Mouse (Mus musculus): Measurements from ENCODE around the gene Pdlim3. TPM values are rescaled to one million over a fixed set of nuclear protein-coding genes. Genes with fewer than 3 reads are reported as not detected.

The Pdlim3 gene
- polyA plus RNA-seq, 2 experiments, result 0.64 to 0.76 TPM

DNA sequence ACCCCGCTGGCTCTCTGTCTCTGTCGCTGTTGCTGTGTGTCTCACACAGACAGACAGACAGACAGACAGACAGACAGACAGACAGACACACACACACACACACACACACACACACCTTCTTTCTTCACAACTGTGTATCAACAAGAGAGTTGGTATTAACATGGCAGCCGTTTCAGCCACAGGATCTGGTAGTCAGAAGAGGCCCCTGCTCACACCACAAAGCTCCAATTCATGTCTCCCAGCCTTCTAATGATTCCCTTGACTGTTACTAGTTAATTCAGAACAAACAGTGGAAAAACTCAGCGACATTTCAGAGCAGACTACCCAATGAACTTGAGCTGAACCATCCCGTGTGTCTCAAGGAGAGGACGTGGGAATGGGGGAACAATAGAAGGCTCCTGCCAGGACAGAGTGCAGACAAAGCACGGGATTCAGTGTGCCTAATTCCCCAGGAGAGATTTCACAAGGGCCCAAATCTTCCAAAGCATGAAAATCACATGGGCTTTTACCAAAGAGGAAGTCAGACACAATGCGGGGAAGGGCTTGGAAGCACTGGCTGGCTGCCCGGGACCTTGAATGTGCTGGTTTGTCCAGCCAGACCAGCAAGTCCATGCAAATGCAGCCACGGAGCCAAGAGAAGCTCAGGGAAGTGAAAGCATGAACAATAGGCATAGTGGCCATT, 10.2 kb upstream of the Pdlim3 start:
- Histone ChIP-seq H3K27me3 (ENCODE audit: control insufficient read depth, insufficient read depth, low read length) (no peaks in the 10 kb centered on the region), H3K9ac (replicated peaks) (no peak overlapping the region), H3K4me2 (ENCODE audit: low read depth) (no peak overlapping the region), H3K4me1 (replicated peaks; ENCODE audit: control insufficient read depth in 2 of 2, insufficient read depth in 2 of 2, low read length in 1 of 2) (no peaks in the 10 kb centered on the region), H3K36me3 (replicated peaks; ENCODE audit: control insufficient read depth, insufficient read depth, low read depth) (no peaks in the 10 kb centered on the region), H3K4me3 (ENCODE audit: insufficient read depth in 1 of 2, low read depth in 2 of 2, low read length in 2 of 2) (no peak overlapping the region), H3K9me3 (ENCODE audit: control insufficient read depth, low read length) (no peaks in the 10 kb centered on the region), H3K27ac (no peak overlapping the region)
- TF ChIP-seq EP300 (IDR thresholded peaks at IDR 0.05; ENCODE audit: low read depth) (no peak), CTCF (IDR thresholded peaks at IDR 0.05; ENCODE audit: low read depth) (no peak)
- 24% methylated on average over 10 of the region's 10 CpGs for WGBS (ENCODE audit: insufficient replicate concordance)
- DNase-seq (ENCODE audit: low read depth in 3 of 3, low spot score in 3 of 3) (no peak), ATAC-seq (ENCODE audit: insufficient read depth) (no peak)

DNA sequence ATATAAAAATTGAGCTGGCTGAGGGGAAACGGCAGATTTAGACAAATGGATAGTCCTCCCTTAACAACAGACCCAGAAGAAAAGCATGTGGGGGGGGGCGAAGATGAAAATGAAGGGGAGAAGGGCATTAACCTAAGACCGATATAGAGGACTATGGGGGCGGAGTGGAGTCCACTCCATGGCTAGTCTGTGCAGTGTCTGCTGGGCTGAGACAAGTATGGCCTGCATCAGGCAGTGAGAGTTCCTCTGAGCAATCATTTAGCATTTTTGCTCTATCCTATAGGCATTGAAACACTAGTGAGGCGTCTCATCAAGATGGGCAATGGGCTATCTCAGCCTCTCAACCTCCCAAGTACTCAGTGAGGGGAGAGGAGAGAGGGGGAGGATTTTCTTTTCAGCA, 8.9 kb upstream of the Pdlim3 start:
- H3K4me1 ChIP-seq (replicated peaks; ENCODE audit: control insufficient read depth in 2 of 2, insufficient read depth in 2 of 2, low read length in 1 of 2), result no peaks in the 10 kb centered on the region
- no peak for DNase-seq (ENCODE audit: low read depth in 3 of 3, low spot score in 3 of 3)
- H3K36me3 ChIP-seq (replicated peaks; ENCODE audit: control insufficient read depth, insufficient read depth, low read depth), result no peaks in the 10 kb centered on the region
- no peak overlapping the region for H3K9ac ChIP-seq (replicated peaks)
- no peak for ATAC-seq (ENCODE audit: insufficient read depth)
- no peaks in the 10 kb centered on the region for H3K27me3 ChIP-seq (ENCODE audit: control insufficient read depth, insufficient read depth, low read length)
- no peak overlapping the region for H3K4me3 ChIP-seq (ENCODE audit: insufficient read depth in 1 of 2, low read depth in 2 of 2, low read length in 2 of 2)
- no peak for TF ChIP-seq CTCF (IDR thresholded peaks at IDR 0.05; ENCODE audit: low read depth)
- TF ChIP-seq EP300 (IDR thresholded peaks at IDR 0.05; ENCODE audit: low read depth), result no peak
- H3K4me2 ChIP-seq (ENCODE audit: low read depth), result no peak overlapping the region
- H3K9me3 ChIP-seq (ENCODE audit: control insufficient read depth, low read length), result no peaks in the 10 kb centered on the region
- H3K27ac ChIP-seq, result no peak overlapping the region
- WGBS (ENCODE audit: insufficient replicate concordance), result 63% methylated on average over 5 of the region's 5 CpGs

DNA sequence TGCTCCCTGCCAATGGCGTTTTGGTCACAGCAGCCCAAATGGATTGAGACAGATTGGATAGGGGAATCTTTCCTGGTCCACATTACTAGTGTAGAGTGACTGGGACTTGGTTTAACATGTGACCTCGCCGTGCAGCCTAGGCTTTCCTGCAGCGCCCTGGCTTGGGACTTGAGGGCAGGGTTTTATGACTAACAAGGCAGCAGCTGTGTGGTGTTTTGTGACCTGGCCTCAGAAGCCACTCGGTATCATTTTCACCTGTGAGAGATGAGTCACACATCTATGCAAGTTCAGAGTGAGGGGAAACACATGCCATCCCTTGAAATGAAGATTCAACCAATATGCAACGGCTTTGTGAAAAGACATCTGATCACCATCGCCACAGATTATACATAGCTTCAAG, 7.6 kb upstream of the Pdlim3 start:
- Histone ChIP-seq H3K27me3 (ENCODE audit: control insufficient read depth, insufficient read depth, low read length) (no peaks in the 10 kb centered on the region), H3K4me3 (ENCODE audit: insufficient read depth in 1 of 2, low read depth in 2 of 2, low read length in 2 of 2) (no peak overlapping the region), H3K4me2 (ENCODE audit: low read depth) (no peak overlapping the region), H3K9me3 (ENCODE audit: control insufficient read depth, low read length) (no peaks in the 10 kb centered on the region), H3K4me1 (replicated peaks; ENCODE audit: control insufficient read depth in 2 of 2, insufficient read depth in 2 of 2, low read length in 1 of 2) (no peaks in the 10 kb centered on the region), H3K27ac (no peak overlapping the region), H3K36me3 (replicated peaks; ENCODE audit: control insufficient read depth, insufficient read depth, low read depth) (no peaks in the 10 kb centered on the region), H3K9ac (replicated peaks) (no peak overlapping the region)
- WGBS (ENCODE audit: insufficient replicate concordance), result 64% methylated on average over 7 of the region's 7 CpGs
- ATAC-seq (ENCODE audit: insufficient read depth), result no peak
- TF ChIP-seq CTCF (IDR thresholded peaks at IDR 0.05; ENCODE audit: low read depth) (no peak), EP300 (IDR thresholded peaks at IDR 0.05; ENCODE audit: low read depth) (no peak)
- no peak for DNase-seq (ENCODE audit: low read depth in 3 of 3, low spot score in 3 of 3)

DNA sequence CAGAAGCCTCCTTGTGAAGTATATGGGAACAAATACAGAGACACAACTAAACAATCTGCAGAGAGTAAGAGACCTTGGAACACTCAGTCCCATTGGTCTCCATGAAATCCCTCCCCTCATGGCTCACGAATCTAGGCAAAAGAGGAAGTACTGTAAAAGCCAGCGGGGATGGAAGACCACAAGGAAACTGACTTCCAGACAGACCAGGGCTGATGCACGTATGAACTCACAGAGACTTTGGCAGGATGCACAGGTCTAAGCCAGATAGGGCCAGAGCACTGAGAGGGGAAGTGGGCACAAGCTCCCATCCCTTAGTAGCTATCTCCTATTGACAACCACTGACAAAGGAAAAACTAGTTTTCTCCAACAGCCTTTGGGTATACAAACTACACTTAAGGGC, 4.8 kb upstream of the Pdlim3 start:
- Histone ChIP-seq H3K27ac (no peak overlapping the region), H3K4me2 (ENCODE audit: low read depth) (no peak overlapping the region), H3K4me1 (replicated peaks; ENCODE audit: control insufficient read depth in 2 of 2, insufficient read depth in 2 of 2, low read length in 1 of 2) (no peaks in the 10 kb centered on the region), H3K36me3 (replicated peaks; ENCODE audit: control insufficient read depth, insufficient read depth, low read depth) (no peaks in the 10 kb centered on the region), H3K4me3 (ENCODE audit: insufficient read depth in 1 of 2, low read depth in 2 of 2, low read length in 2 of 2) (no peak overlapping the region), H3K27me3 (ENCODE audit: control insufficient read depth, insufficient read depth, low read length) (no peaks in the 10 kb centered on the region; the same call in 1 of the 2 replicates), H3K9ac (replicated peaks) (no peak overlapping the region), H3K9me3 (ENCODE audit: control insufficient read depth, low read length) (no peaks in the 10 kb centered on the region)
- TF ChIP-seq CTCF (IDR thresholded peaks at IDR 0.05; ENCODE audit: low read depth), result no peak
- 6% methylated on average over 3 of the region's 3 CpGs for whole genome bisulfite sequencing (ENCODE audit: insufficient replicate concordance)
- ATAC-seq (ENCODE audit: insufficient read depth) (no peak), DNase-seq (ENCODE audit: low read depth in 3 of 3, low spot score in 3 of 3) (no peak)

DNA sequence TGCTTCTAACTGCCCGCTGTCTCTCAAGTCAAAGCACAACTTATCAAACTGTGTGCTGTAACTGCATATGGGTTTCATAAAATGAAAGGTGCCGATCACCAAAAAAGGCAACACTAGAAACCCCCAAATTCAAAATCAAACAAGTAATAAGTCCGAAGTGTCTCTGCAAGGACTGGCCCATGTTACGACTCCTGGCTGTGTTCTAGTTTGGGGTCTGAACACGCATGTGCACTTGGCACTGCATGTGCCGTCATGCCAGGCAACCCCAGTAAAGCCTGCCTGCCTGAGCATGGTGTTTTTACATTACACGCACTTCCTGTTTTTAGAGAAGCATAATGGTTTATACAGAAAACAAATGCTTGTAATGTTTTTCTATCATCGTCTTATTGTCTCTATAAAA, 3.5 kb upstream of the Pdlim3 start:
- 76% methylated on average over 8 of the region's 8 CpGs for WGBS (ENCODE audit: insufficient replicate concordance)
- Histone ChIP-seq H3K4me2 (ENCODE audit: low read depth) (no peak overlapping the region), H3K36me3 (replicated peaks; ENCODE audit: control insufficient read depth, insufficient read depth, low read depth) (no peaks in the 10 kb centered on the region), H3K4me3 (ENCODE audit: insufficient read depth in 1 of 2, low read depth in 2 of 2, low read length in 2 of 2) (no peak overlapping the region), H3K9ac (replicated peaks) (no peak overlapping the region), H3K27me3 (ENCODE audit: control insufficient read depth, insufficient read depth, low read length) (no peaks in the 10 kb centered on the region; the same call in 1 of the 2 replicates), H3K27ac (no peak overlapping the region), H3K9me3 (ENCODE audit: control insufficient read depth, low read length) (no peaks in the 10 kb centered on the region), H3K4me1 (replicated peaks; ENCODE audit: control insufficient read depth in 2 of 2, insufficient read depth in 2 of 2, low read length in 1 of 2) (no peaks in the 10 kb centered on the region)
- DNase-seq (ENCODE audit: low read depth in 3 of 3, low spot score in 3 of 3), result no peak
- no peak for TF ChIP-seq CTCF (IDR thresholded peaks at IDR 0.05; ENCODE audit: low read depth)
- no peak for TF ChIP-seq EP300 (IDR thresholded peaks at IDR 0.05; ENCODE audit: low read depth)
- ATAC-seq (ENCODE audit: insufficient read depth), result no peak

Measured in liver, embryonic 14.5 days (tissue).